Mouse (Mus musculus): ENCODE measurements around the gene Galnt14. TPM values are rescaled to one million over a fixed set of nuclear protein-coding genes. Genes with fewer than 3 reads are reported as not detected.

Gene Galnt14
- total and polyA plus RNA-seq, 2 experiments from 2014 or later, result 15.5 to 17.3 TPM

DNA sequence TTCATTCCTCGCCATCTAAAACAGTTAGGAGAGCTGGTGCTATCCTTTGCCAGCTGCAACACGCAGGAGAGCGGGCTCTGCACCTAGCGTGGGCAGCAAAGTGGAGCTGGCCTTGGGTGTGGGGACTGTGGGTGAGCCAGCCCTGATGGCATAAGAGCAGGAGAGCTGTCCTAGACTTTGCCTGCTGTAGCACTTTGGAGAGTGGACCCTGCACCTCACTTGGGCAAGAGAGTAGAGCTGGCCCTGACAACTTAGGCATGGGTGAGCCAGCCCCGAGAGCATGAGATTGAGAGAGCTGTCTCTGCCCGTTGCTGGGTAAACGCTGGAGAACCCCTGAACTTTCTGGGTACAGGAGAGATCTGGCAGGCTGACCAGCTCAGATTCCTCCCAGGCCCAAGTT lies 68.6 kb downstream of the Galnt14 start:
- 91% methylated on average over 7 of the region's 7 CpGs for WGBS
- H3K27ac ChIP-seq, result no peak overlapping the region
- TF ChIP-seq CTCF (IDR thresholded peaks at IDR 0.05; ENCODE audit: low read depth), result no peak
- no peaks in the 10 kb centered on the region for H3K9me3 ChIP-seq (ENCODE audit: low read length)
- no peaks in the 10 kb centered on the region for H3K4me1 ChIP-seq (ENCODE audit: insufficient read depth, low read length)
- H3K9ac ChIP-seq (replicated peaks; ENCODE audit: low read length), result no peak overlapping the region
- H3K36me3 ChIP-seq (ENCODE audit: insufficient read depth, low read length), result no peaks in the 10 kb centered on the region
- H3K4me2 ChIP-seq (ENCODE audit: low read depth, low read length), result no peak overlapping the region
- no peak overlapping the region for H3K4me3 ChIP-seq (ENCODE audit: low read length)
- DNase-seq (ENCODE audit: low spot score) (no peak), ATAC-seq (no peak)
- H3K27me3 ChIP-seq (ENCODE audit: insufficient read depth, low read length), result no peaks in the 10 kb centered on the region

DNA sequence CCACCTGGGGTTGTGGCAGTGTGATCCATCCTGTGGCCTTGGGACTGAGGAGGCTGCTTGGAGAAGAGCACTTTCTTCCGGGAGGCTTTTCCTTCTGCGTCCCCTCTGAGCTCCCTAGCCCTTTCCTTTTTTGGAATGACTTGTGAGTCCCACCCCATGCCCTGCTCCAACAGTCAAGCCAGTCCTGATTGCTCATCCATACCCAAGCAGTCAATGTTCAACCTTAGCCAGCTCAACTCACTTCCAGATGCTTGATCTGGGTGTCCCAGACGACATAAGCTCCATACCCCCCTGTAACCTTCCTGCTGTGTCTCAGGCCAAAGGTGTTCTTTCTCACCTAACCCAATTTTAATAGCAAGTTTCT lies 70.2 kb downstream of the Galnt14 start:
- no peak overlapping the region for H3K9ac ChIP-seq (replicated peaks; ENCODE audit: low read length)
- no peak for DNase-seq (ENCODE audit: low spot score)
- 60% methylated on average over 3 of the region's 3 CpGs for WGBS

GRCm38 (mm10) chr17:73639401-73640116 lies 70.7 kb downstream of the Galnt14 start:
- whole genome bisulfite sequencing, result 34% methylated on average over 6 of the region's 6 CpGs
- ATAC-seq (no peak), DNase-seq (ENCODE audit: low spot score) (no peak)
- H3K9ac ChIP-seq (replicated peaks; ENCODE audit: low read length), result no peak overlapping the region
- no peaks in the 10 kb centered on the region for H3K9me3 ChIP-seq (ENCODE audit: low read length)
- no peaks in the 10 kb centered on the region for H3K36me3 ChIP-seq (ENCODE audit: insufficient read depth, low read length)
- no peak overlapping the region for H3K4me3 ChIP-seq (ENCODE audit: low read length)
- no peaks in the 10 kb centered on the region for H3K4me1 ChIP-seq (ENCODE audit: insufficient read depth, low read length)
- H3K27me3 ChIP-seq (ENCODE audit: insufficient read depth, low read length), result no peaks in the 10 kb centered on the region
- no peak overlapping the region for H3K27ac ChIP-seq
- H3K4me2 ChIP-seq (ENCODE audit: low read depth, low read length), result no peak overlapping the region
- TF ChIP-seq CTCF (IDR thresholded peaks at IDR 0.05; ENCODE audit: low read depth), result no peak

More for the DNA sequence above, 70.2 kb downstream of the Galnt14 start:
- Histone ChIP-seq H3K36me3 (ENCODE audit: insufficient read depth, low read length) (no peaks in the 10 kb centered on the region), H3K4me2 (ENCODE audit: low read depth, low read length) (no peak overlapping the region), H3K9me3 (ENCODE audit: low read length) (no peaks in the 10 kb centered on the region), H3K27me3 (ENCODE audit: insufficient read depth, low read length) (no peaks in the 10 kb centered on the region), H3K4me3 (ENCODE audit: low read length) (no peak overlapping the region), H3K27ac (no peak overlapping the region), H3K4me1 (ENCODE audit: insufficient read depth, low read length) (no peaks in the 10 kb centered on the region)
- no peak for TF ChIP-seq CTCF (IDR thresholded peaks at IDR 0.05; ENCODE audit: low read depth)
- ATAC-seq, result no peak

DNA sequence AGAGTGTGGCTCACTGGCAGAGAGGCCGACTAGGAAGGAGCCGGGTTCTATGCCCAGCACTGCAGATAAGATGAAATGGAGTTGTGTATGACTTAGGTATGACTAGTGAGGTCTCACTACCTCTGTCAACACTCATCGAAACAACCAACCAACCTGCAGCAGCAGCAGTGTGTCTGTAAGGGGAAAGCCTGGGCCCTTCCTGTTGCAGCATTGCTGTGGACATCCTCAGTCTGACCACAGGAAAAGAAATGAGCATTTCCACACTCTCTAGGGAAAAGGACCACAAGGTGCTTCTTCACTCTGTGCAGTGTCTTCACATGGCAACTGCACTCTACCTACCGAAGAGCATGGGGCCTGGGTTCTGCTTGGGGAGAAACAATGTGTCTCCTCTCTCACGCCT lies 73.3 kb downstream of the Galnt14 start:
- H3K27ac ChIP-seq, result no peak overlapping the region
- no peaks in the 10 kb centered on the region for H3K9me3 ChIP-seq (ENCODE audit: low read length)
- H3K4me3 ChIP-seq (ENCODE audit: low read length), result no peak overlapping the region
- DNase-seq (ENCODE audit: low spot score), result no peak
- ATAC-seq, result no peak
- no peaks in the 10 kb centered on the region for H3K4me1 ChIP-seq (ENCODE audit: insufficient read depth, low read length)
- no peaks in the 10 kb centered on the region for H3K27me3 ChIP-seq (ENCODE audit: insufficient read depth, low read length)
- H3K4me2 ChIP-seq (ENCODE audit: low read depth, low read length), result no peak overlapping the region
- 92% methylated on average over 5 of the region's 5 CpGs for WGBS
- no peak overlapping the region for H3K9ac ChIP-seq (replicated peaks; ENCODE audit: low read length)
- H3K36me3 ChIP-seq (ENCODE audit: insufficient read depth, low read length), result no peaks in the 10 kb centered on the region
- TF ChIP-seq CTCF (IDR thresholded peaks at IDR 0.05; ENCODE audit: low read depth), result no peak

GRCm38 (mm10) chr17:73634896-73635295 lies 75.4 kb downstream of the Galnt14 start:
- whole genome bisulfite sequencing, result 66% methylated on average over 2 of the region's 2 CpGs
- no peak overlapping the region for H3K4me2 ChIP-seq (ENCODE audit: low read depth, low read length)
- no peaks in the 10 kb centered on the region for H3K9me3 ChIP-seq (ENCODE audit: low read length)
- H3K36me3 ChIP-seq (ENCODE audit: insufficient read depth, low read length), result no peaks in the 10 kb centered on the region
- no peak overlapping the region for H3K4me3 ChIP-seq (ENCODE audit: low read length)
- no peak for DNase-seq (ENCODE audit: low spot score)
- no peak overlapping the region for H3K9ac ChIP-seq (replicated peaks; ENCODE audit: low read length)
- no peaks in the 10 kb centered on the region for H3K4me1 ChIP-seq (ENCODE audit: insufficient read depth, low read length)
- no peak for ATAC-seq
- no peaks in the 10 kb centered on the region for H3K27me3 ChIP-seq (ENCODE audit: insufficient read depth, low read length)
- no peak overlapping the region for H3K27ac ChIP-seq
- no peak for TF ChIP-seq CTCF (IDR thresholded peaks at IDR 0.05; ENCODE audit: low read depth)

DNA sequence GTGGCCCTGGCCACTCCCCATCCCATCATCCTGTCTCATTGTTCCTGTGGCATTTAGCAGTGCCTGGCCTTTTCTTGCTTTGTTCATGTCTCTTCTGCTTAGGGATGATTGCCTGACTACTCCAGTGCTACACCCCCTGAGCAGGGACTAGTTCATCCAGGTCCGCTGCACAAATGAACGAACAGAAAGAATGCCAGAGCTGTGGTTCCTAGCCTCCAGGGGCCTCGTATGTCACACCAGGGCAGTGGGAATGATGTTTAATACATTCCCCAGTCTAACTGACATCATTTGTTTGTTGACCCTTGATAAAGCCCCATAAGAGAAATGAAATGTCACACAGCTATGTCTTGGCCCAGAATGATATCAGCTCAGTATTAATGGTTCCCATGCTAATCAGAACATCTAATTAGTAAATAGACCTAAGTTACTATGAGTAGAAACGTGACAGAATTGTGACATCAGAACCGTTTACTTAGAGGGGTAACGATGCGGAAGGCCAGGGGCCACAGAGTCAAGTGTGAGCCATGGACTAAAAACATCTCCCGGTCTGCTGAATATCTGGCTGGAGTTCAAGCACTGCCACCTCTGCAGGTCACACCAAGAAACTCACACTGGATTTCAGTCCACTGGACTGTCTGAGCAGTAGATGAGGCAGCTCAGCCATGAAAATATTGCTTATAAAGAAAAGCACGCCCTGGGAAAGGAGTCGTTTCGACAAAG lies 76.1 kb downstream of the Galnt14 start:
- DNase-seq (ENCODE audit: low spot score) (no peak), ATAC-seq (no peak)
- no peaks in the 10 kb centered on the region for H3K9me3 ChIP-seq (ENCODE audit: low read length)
- no peak overlapping the region for H3K4me2 ChIP-seq (ENCODE audit: low read depth, low read length)
- no peaks in the 10 kb centered on the region for H3K27me3 ChIP-seq (ENCODE audit: insufficient read depth, low read length)
- no peak overlapping the region for H3K27ac ChIP-seq
- H3K4me1 ChIP-seq (ENCODE audit: insufficient read depth, low read length), result no peaks in the 10 kb centered on the region
- no peak overlapping the region for H3K4me3 ChIP-seq (ENCODE audit: low read length)
- H3K9ac ChIP-seq (replicated peaks; ENCODE audit: low read length), result no peak overlapping the region
- H3K36me3 ChIP-seq (ENCODE audit: insufficient read depth, low read length), result no peaks in the 10 kb centered on the region
- no peak for TF ChIP-seq CTCF (IDR thresholded peaks at IDR 0.05; ENCODE audit: low read depth)
- WGBS, result 45% methylated on average over 11 of the region's 11 CpGs

Measured in hindbrain, postnatal 0 days (tissue).